Mouse (Mus musculus) bone marrow macrophage, adult 2 months (primary cell): ENCODE results near the gene Rap1gap2. TPM values are rescaled to one million over a fixed set of nuclear protein-coding genes. Genes with fewer than 3 reads are reported as not detected.

ENCODE experiments used
- H3K27ac ChIP-seq: 2 replicates; pipeline ENCODE4 v1.5.1; 2012; ENCODE audit warnings: low read depth, low read length; ENCODE audit not compliant: insufficient read depth
- H3K4me1 ChIP-seq: 2 replicates; pipeline ENCODE4 v1.6.1; 2012; ENCODE audit warnings: low read length; ENCODE audit not compliant: control insufficient read depth, insufficient read depth
- H3K4me3 ChIP-seq: 2 replicates; pipeline ENCODE4 v1.5.1; 2012; ENCODE audit warnings: mild to moderate bottlenecking, low read length, moderate library complexity; ENCODE audit not compliant: insufficient read depth
- CTCF ChIP-seq: IDR thresholded peaks from 2 replicates; pipeline ENCODE4 v1.5.1; 2012; ENCODE audit warnings: low read depth, mild to moderate bottlenecking, low read length, moderate library complexity
- POLR2A ChIP-seq: IDR thresholded peaks from 2 replicates; pipeline ENCODE4 v1.6.1; 2012; ENCODE audit warnings: mild to moderate bottlenecking, low read depth, low read length, borderline replicate concordance
- polyA plus RNA-seq: library from polyadenylated mRNA; stranded (reverse); fragments of >200 nt; gene quantifications from 2 replicates; pipeline ENCODE4 v1.2.4, GENCODE M21; 2012; ENCODE audit not compliant: missing spikeins, insufficient read depth, insufficient read length

The Rap1gap2 gene
- polyA plus RNA-seq, 1 experiment, result 0.63 TPM

DNA sequence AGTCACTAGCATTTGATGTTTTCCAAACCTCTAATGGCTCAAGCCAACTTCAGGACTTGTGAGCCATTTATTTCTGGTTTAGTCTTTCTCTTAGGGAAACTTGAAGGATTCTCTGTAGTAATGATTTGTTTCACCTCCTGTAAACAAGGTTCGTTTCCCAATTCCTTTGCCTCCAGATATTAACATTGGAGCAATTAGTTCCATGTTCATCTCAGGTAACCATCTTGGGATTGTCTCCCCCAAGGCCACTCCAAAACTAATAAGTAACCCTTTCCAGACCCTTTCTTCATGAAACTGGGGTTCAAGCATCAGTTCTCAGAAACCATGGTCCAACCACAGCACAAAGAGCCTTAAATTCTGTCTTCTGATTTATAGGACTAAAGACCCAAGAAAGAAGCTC, 248.9 kb downstream of the Rap1gap2 start, which contains the start of gene Olfr412:
Gene Olfr412 (plus strand): TSS at position 301 of the 400 bp plus-strand sequence.
- H3K27ac ChIP-seq, result no peak within 1 kb of the TSS
- no peaks in the 10 kb centered on the region for H3K4me1 ChIP-seq
- H3K4me3 ChIP-seq, result no peak within 1 kb of the TSS
- TF ChIP-seq POLR2A (no peak), CTCF (no peak)

DNA sequence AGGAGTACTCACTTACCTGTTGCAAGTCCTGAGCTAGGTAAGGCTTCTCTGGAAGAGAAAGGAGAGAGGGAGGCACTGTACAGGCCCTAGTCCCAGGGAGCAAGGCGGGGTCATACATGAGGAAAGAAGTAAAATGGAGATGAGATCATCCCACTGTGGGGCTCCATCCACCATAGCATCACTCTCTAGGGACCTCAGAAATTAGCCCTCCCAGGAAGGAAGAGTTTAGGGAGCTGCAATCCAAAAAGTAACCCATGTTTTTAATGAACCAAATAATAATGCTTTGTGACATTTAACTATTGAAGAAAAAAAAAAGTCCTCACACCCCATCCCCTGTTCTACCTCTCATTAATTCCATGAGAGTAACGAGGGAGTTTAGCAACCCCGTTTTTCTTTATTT, 258.2 kb downstream of the Rap1gap2 start, which contains the start of gene Olfr411:
Gene Olfr411 (minus strand): TSS at position 101 of the 400 bp plus-strand sequence.
- TF ChIP-seq POLR2A (no peak), CTCF (no peak)
- Histone ChIP-seq H3K4me3 (no peak within 1 kb of the TSS), H3K27ac (no peak within 1 kb of the TSS), H3K4me1 (no peaks in the 10 kb centered on the region)

DNA sequence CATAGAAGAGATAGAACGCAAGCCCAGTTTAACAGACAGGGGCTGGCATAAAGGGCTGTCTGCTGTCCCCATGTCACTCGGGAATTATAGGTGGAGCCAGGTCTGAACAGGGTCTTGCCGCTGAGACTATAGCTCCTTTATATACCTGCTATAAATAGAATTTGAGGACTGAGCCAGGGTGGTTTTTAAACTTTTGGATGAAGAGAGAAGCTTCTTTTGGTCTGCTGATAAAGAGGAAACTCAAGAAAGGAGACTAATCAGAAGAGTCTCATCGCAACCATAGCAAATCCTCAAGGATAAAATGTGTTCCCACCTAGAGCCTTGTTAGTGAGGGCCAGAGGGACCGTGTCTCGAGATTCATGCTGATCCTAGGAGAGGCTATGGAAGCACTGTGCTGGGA, 272.8 kb downstream of the Rap1gap2 start, which contains the start of gene Olfr410:
Gene Olfr410 (minus strand): TSS at position 101 of the 400 bp plus-strand sequence.
- Histone ChIP-seq H3K27ac (no peak within 1 kb of the TSS), H3K4me3 (no peak within 1 kb of the TSS), H3K4me1 (no peaks in the 10 kb centered on the region)
- TF ChIP-seq POLR2A (no peak), CTCF (no peak)

Other genes with a start within 250 kb of the Rap1gap2 start
- not detected in 2 replicates for gene Olfr412, start 248.8 kb downstream of the Rap1gap2 start, polyA plus RNA-seq
- gene Ccdc92b, start 8.7 kb upstream of the Rap1gap2 start, polyA plus RNA-seq, result 0.33 and 0.50 TPM in 2 replicates
- 13.5 and 14.5 TPM in 2 replicates for gene Cluh, start 38.6 kb upstream of the Rap1gap2 start, polyA plus RNA-seq
- gene Pafah1b1, start 113.8 kb upstream of the Rap1gap2 start, polyA plus RNA-seq, result 59.9 and 67.9 TPM in 2 replicates
- 8.9 and 9.2 TPM in 2 replicates for gene Mettl16, start 159.9 kb upstream of the Rap1gap2 start, polyA plus RNA-seq
- gene Mnt, start 220.0 kb upstream of the Rap1gap2 start, polyA plus RNA-seq, result 26.2 and 29.9 TPM in 2 replicates